Mouse (Mus musculus) 416B (cell line): ENCODE results near the gene Gm3269.
"Not testable (repeated sequence)": the region's sequence is repeated elsewhere in the genome, so short reads cannot be mapped to it uniquely, and the experiment has no call there.

Experiments used
- DNase-seq: peaks from one replicate; pipeline ENCODE4 v3.0.0; 2011; ENCODE audit warnings: low read depth

Gene Gm3269

DNA sequence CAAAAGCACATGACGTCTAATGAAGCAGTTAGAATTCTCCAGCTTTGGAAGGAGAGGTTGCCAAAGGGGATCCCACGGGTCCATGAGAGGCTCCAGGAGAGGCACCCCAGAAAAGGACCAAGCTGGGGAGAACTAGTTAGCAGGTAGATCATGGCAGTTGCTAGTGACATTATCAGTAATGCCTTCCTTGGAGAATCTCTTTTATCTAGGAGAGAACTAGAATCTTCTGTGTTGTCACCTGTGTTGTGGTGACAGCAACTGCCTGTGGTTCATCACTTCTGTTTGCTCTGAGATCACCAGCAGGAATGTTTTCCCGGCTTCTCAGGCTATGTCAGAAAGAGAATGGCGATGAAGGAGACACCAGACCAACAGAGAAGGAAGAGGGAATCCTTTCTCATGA, at the start of gene Gm3269:
TSS of gene Gm3269 (plus strand) at position 301 of the 400 bp plus-strand sequence.
- not testable (repeated sequence) for DNase-seq

DNA sequence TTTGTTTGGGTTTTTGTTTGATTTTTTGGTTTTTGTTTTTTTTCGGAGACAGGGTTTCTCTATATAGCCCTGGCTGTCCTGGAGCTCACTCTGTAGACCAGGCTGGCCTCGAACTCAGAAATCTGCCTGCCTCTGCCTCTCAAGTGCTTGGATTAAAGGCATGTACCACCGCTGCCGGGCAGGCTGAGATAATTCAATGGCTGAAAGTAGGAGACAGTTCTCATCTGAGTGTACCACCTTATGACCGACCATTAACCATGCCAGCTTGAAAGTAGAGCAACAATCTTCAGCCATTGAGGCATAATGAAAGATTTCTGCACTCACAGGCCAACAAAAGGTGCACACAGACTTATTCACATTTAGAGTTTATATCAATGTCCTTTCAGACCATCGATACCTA, 31.5 kb upstream of the Gm3269 start:
- not testable (repeated sequence) for DNase-seq

DNA sequence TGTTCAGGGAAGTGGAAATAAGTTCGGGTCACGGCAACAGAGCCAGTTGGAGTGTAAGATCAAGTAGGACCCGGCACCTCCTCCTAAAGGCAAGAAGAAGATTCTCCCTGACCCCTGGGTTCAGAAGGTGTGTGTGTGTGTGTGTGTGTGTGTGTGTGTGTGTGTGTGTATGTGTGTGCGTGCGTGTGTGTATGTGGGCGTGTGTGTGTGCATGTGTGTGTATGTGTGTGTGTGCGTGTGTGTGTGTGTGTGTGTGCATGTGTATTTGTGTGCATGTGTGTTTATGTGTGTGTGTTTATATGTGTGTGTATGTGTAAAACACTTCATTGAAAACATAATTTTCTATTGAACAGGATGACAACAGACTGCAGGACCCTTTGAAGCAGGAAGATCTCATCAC, 16.0 kb upstream of the Gm3269 start:
- DNase-seq: not testable (repeated sequence)

DNA sequence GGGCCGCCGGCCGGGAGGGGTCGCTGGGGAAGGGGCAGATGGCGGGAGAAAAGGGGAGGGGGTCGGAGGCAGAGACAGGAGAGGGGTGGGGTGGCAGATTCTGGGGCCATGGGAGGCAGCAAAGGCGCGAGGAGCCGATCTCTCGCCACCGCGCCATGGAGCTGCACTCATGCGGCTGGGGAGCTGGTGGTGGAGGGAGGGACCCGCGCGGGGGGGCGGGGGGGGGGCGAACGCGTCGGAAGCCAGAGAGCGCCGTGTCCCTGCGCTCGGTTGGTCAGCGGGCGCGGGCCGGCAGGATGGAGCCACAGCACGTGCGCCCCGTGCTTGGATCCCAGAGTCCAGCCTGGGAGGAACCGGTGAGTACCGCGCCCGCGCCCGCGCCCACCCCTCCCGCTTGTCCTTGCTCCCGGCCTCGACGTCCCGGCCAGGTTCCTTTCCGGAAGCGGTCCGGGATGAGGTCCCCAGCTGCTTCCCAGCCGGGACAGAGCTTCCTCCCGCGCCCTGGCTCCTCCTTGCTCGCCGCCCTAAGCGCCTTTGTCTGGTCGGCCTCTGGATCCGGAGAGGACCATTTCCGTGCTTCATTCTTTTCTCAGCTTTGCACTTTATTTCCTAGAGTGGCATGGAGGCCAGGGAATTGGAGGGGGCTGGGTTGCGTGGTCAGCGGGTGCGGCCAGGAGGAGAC, 17.5 kb downstream of the Gm3269 start, which contains the start of gene Gm3264:
TSS of gene Gm3264 (plus strand) at position 278 of the 682 bp plus-strand sequence.
- DNase-seq: not testable (repeated sequence)

DNA sequence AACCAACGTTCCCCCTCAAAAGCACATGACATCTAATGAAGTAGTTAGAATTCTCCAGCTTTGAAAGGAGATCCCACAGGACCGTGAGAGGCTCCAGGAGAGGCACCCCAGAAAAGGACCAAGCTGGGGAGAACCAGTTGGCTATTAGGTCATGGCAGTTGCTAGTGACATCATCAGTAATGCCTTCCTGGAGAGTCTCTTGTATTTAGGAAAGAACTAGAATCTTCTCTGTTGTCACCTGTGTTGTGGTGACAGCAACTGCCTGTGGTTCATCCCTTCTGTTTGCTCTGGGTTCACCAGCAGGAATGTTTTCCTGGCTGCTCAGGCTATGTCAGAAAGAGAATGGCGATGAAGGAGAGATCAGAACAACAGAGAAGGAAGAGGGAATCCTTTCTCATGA, 54.2 kb downstream of the Gm3269 start, which contains the start of gene Gm3278:
TSS of gene Gm3278 (plus strand) at position 301 of the 400 bp plus-strand sequence.
- DNase-seq: not testable (repeated sequence)
